Mouse (Mus musculus) kidney, embryonic 16.5 days (tissue): ENCODE results near the gene Gm20931. TPM values are rescaled to one million over a fixed set of nuclear protein-coding genes. Genes with fewer than 3 reads are reported as not detected.
"Not testable (repeated sequence)": the region's sequence is repeated elsewhere in the genome, so short reads cannot be mapped to it uniquely, and the experiment has no call there.

Source experiments
- ATAC-seq: fragments of 200-750 bp; cut with Nextera tagmentation; 2 replicates; pipeline ENCODE4 v1.8.0; 2017; ENCODE audit warnings: moderate TSS enrichment; ENCODE audit not compliant: low FRiP score, low TSS enrichment
- H3K27ac ChIP-seq: fragments of 300-500 bp; sonication (generic); 2 replicates; pipeline ENCODE4 v1.5.1; 2014; ENCODE audit warnings: low read length
- H3K27me3 ChIP-seq: fragments of 300-500 bp; sonication (generic); 2 replicates; pipeline ENCODE4 v1.6.1; 2014; ENCODE audit warnings: low read length, control low read depth, mixed read lengths; ENCODE audit not compliant: insufficient read depth
- H3K36me3 ChIP-seq: fragments of 300-500 bp; sonication (generic); 2 replicates; pipeline ENCODE4 v1.6.1; 2014; ENCODE audit warnings: low read length, control low read depth, mixed read lengths; ENCODE audit not compliant: insufficient read depth
- H3K4me1 ChIP-seq: fragments of 300-500 bp; sonication (generic); 2 replicates; pipeline ENCODE4 v1.6.1; 2014; ENCODE audit warnings: low read length, control low read depth, mixed read lengths; ENCODE audit not compliant: insufficient read depth
- H3K4me2 ChIP-seq: fragments of 300-500 bp; sonication (generic); replicated peaks from 2 replicates; pipeline ENCODE4 v1.6.1; 2014; ENCODE audit warnings: low read depth, low read length
- H3K4me3 ChIP-seq: fragments of 300-500 bp; sonication (generic); 2 replicates; pipeline ENCODE4 v1.5.1; 2014; ENCODE audit warnings: mild to moderate bottlenecking, low read length
- H3K9ac ChIP-seq: fragments of 300-500 bp; sonication (generic); replicated peaks from 2 replicates; pipeline ENCODE4 v1.6.1; 2014; ENCODE audit warnings: low read length
- H3K9me3 ChIP-seq: fragments of 300-500 bp; sonication (generic); 2 replicates; pipeline ENCODE4 v1.6.1; 2016; ENCODE audit warnings: low read length, control low read depth
- WGBS: fragments of 180-500 bp; shearing (Covaris S2); extraction: QIAGEN DNeasy Blood & Tissue Kit; methylation state at CpG from one replicate; pipeline ENCODE4 v1.1.7; 2014; 5-methylcytosine and 5-hydroxymethylcytosine counted together
- polyA plus RNA-seq: library from polyadenylated mRNA; unstranded; fragments of >200 nt; fragmentation: Nextera tagmentation; extraction: Ambion mirVana; gene quantifications from 2 replicates; pipeline ENCODE4 v1.2.1, GENCODE M21; 2015

The Gm20931 gene
- not detected in 2 replicates for polyA plus RNA-seq

GRCm38 (mm10) chrY:55213420-55213819, at the start of gene Gm20931:
TSS of gene Gm20931 (plus strand) at chrY:55213720.
- ATAC-seq = not testable (repeated sequence)

More at GRCm38 (mm10) chrY:55213420-55213819, at the start of gene Gm20931:
- not testable (repeated sequence) for H3K9ac ChIP-seq, H3K36me3 ChIP-seq, H3K4me1 ChIP-seq, H3K27ac ChIP-seq, H3K27me3 ChIP-seq, H3K4me2 ChIP-seq, H3K9me3 ChIP-seq, H3K4me3 ChIP-seq
- WGBS = no CpG with 5 or more reads among the region's 6 CpGs
